Mouse (Mus musculus): ENCODE measurements around the gene Gsc. TPM values are rescaled to one million over a fixed set of nuclear protein-coding genes. Genes with fewer than 3 reads are reported as not detected.
A peak's percentile ranks its signal among the peaks of the same experiment; 100 is the strongest.

Gene Gsc
- polyA plus RNA-seq, 1 experiment from 2014 or later: not detected

DNA sequence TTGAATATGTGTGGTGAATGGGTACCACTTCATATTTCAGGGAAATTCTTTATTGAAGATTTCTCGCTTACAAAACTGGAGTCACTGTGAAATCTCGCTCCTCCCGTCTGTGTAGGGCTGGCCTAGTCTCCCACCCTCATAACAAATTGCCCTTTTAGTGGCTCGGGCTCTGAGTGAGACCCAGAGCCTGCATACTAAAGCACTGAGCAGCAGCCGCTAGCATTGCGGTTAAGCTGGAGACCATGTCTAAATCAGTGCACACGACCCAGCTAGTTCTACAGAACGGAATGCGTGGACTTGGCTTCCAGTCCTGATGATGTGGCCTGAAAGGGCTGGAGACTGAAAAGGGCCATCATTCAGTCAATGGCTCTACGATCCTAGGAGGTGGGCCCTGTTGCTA is 7.9 kb upstream of the Gsc start:
- no peaks in the 10 kb centered on the region for H3K9me3 ChIP-seq (replicated peaks; ENCODE audit: low read length)
- H3K27ac ChIP-seq: no peak overlapping the region
- no peak overlapping the region for H3K4me3 ChIP-seq (replicated peaks; ENCODE audit: low read depth, low read length)
- H3K27me3 ChIP-seq (ENCODE audit: insufficient read depth, low read length): peaks cover 41% of the 10 kb centered on the region
- no peak for ATAC-seq (replicated peaks; ENCODE audit: low FRiP score, low read depth)
- no peak overlapping the region for H3K4me2 ChIP-seq (ENCODE audit: low read length)
- H3K4me1 ChIP-seq (replicated peaks; ENCODE audit: insufficient read depth, low read length): no peaks in the 10 kb centered on the region
- 67% methylated on average over 10 of the region's 10 CpGs for WGBS
- TF ChIP-seq CTCF (IDR thresholded peaks at IDR 0.05; ENCODE audit: low read depth): no peak
- no peaks in the 10 kb centered on the region for H3K36me3 ChIP-seq (ENCODE audit: insufficient read depth, low read length)
- no peak overlapping the region for H3K9ac ChIP-seq (ENCODE audit: low read depth, low read length)
- no peak for DNase-seq (ENCODE audit: low spot score)

- DNase-seq (ENCODE audit: low spot score) (no peak), ATAC-seq (replicated peaks; ENCODE audit: low FRiP score, low read depth) (no peak)
- TF ChIP-seq CTCF (IDR thresholded peaks at IDR 0.05; ENCODE audit: low read depth): no peak
- Histone ChIP-seq H3K4me3 (replicated peaks; ENCODE audit: low read depth, low read length) (no peak overlapping the region), H3K9me3 (replicated peaks; ENCODE audit: low read length) (no peaks in the 10 kb centered on the region), H3K27ac (no peak overlapping the region), H3K4me2 (ENCODE audit: low read length) (no peak overlapping the region), H3K4me1 (replicated peaks; ENCODE audit: insufficient read depth, low read length) (no peaks in the 10 kb centered on the region), H3K36me3 (ENCODE audit: insufficient read depth, low read length) (no peaks in the 10 kb centered on the region), H3K27me3 (ENCODE audit: insufficient read depth, low read length) (peaks cover 61% of the 10 kb centered on the region), H3K9ac (ENCODE audit: low read depth, low read length) (no peak overlapping the region)
- WGBS: 3% methylated on average over 4 of the region's 4 CpGs
These were observed 5.1 kb upstream of the Gsc start for GRCm38 (mm10) chr12:104478193-104478592.

GRCm38 (mm10) chr12:104477501-104477900 is 4.4 kb upstream of the Gsc start:
- no peak overlapping the region for H3K4me2 ChIP-seq (ENCODE audit: low read length)
- peaks cover 67% of the 10 kb centered on the region for H3K27me3 ChIP-seq (ENCODE audit: insufficient read depth, low read length)
- 3% methylated on average over 7 of the region's 7 CpGs for WGBS
- H3K4me1 ChIP-seq (replicated peaks; ENCODE audit: insufficient read depth, low read length): peaks cover 4% of the 10 kb centered on the region; the same call in 1 of the 2 replicates
- H3K4me3 ChIP-seq (replicated peaks; ENCODE audit: low read depth, low read length): no peak overlapping the region
- no peak overlapping the region for H3K27ac ChIP-seq
- ATAC-seq (replicated peaks; ENCODE audit: low FRiP score, low read depth): no peak
- no peak overlapping the region for H3K9ac ChIP-seq (ENCODE audit: low read depth, low read length)
- peak; percentile 20 for DNase-seq (ENCODE audit: low spot score)
- H3K36me3 ChIP-seq (ENCODE audit: insufficient read depth, low read length): no peaks in the 10 kb centered on the region
- TF ChIP-seq CTCF (IDR thresholded peaks at IDR 0.05; ENCODE audit: low read depth): no peak
- H3K9me3 ChIP-seq (replicated peaks; ENCODE audit: low read length): no peaks in the 10 kb centered on the region

DNA sequence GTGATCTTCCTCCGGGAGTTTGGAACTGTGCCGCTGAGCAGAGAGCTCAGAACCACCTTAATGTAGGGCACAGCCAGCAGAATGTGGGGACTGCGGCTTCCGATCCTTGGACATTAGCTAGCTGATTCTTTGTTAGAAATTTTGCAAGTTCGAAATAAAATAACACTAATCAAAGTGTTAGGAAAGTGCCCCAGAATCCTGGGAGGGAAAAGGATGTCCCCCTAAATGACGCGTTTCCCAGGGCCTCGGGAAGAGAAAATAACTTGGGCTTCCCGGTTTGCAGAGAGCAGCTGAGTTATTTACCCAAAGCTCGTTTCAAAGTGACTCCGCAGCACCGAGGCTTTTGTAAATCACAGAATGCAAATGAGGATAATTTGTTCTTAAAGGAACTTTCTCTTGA is 3.9 kb upstream of the Gsc start:
- Histone ChIP-seq H3K9ac (ENCODE audit: low read depth, low read length) (no peak overlapping the region), H3K4me2 (ENCODE audit: low read length) (no peak overlapping the region), H3K4me3 (replicated peaks; ENCODE audit: low read depth, low read length) (no peak overlapping the region), H3K27ac (no peak overlapping the region), H3K4me1 (replicated peaks; ENCODE audit: insufficient read depth, low read length) (peaks cover 5% of the 10 kb centered on the region; the same call in 1 of the 2 replicates), H3K9me3 (replicated peaks; ENCODE audit: low read length) (no peaks in the 10 kb centered on the region), H3K27me3 (ENCODE audit: insufficient read depth, low read length) (peaks cover 71% of the 10 kb centered on the region), H3K36me3 (ENCODE audit: insufficient read depth, low read length) (no peaks in the 10 kb centered on the region)
- DNase-seq (ENCODE audit: low spot score): no peak
- TF ChIP-seq CTCF (IDR thresholded peaks at IDR 0.05; ENCODE audit: low read depth): no peak
- ATAC-seq (replicated peaks; ENCODE audit: low FRiP score, low read depth): no peak
- WGBS: 3% methylated on average over 12 of the region's 12 CpGs

DNA sequence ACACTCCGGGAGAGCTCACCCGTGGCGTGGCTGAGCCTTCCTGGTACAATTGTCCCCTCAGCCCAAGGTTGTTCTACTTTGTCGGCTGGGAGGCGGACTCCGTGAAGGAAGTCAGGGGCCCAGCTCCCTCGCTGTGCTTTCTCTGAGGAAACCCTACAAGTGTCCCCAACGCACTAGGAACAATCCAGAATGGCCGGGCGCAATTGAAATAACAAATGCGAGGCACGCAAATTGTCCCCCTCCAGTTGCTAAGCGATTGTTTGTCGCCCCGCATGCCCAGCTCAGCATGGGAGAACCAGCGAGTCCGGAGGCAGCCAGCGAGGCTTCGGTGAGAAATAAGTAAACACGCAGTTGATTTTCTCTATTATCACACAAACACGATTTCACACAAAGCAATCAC is 2.8 kb upstream of the Gsc start:
- no peak for TF ChIP-seq CTCF (IDR thresholded peaks at IDR 0.05; ENCODE audit: low read depth)
- H3K36me3 ChIP-seq (ENCODE audit: insufficient read depth, low read length): no peaks in the 10 kb centered on the region
- H3K9ac ChIP-seq (ENCODE audit: low read depth, low read length): no peak overlapping the region
- ATAC-seq (replicated peaks; ENCODE audit: low FRiP score, low read depth) (no peak), DNase-seq (ENCODE audit: low spot score) (peak; percentile 4)
- H3K9me3 ChIP-seq (replicated peaks; ENCODE audit: low read length): no peaks in the 10 kb centered on the region
- no peak overlapping the region for H3K4me3 ChIP-seq (replicated peaks; ENCODE audit: low read depth, low read length)
- H3K4me2 ChIP-seq (ENCODE audit: low read length): no peak overlapping the region
- H3K4me1 ChIP-seq (replicated peaks; ENCODE audit: insufficient read depth, low read length): peaks cover 5% of the 10 kb centered on the region; the same call in 1 of the 2 replicates
- WGBS: 1% methylated on average over 21 of the region's 21 CpGs
- H3K27me3 ChIP-seq (ENCODE audit: insufficient read depth, low read length): peaks cover 81% of the 10 kb centered on the region
- H3K27ac ChIP-seq: no peak overlapping the region

DNA sequence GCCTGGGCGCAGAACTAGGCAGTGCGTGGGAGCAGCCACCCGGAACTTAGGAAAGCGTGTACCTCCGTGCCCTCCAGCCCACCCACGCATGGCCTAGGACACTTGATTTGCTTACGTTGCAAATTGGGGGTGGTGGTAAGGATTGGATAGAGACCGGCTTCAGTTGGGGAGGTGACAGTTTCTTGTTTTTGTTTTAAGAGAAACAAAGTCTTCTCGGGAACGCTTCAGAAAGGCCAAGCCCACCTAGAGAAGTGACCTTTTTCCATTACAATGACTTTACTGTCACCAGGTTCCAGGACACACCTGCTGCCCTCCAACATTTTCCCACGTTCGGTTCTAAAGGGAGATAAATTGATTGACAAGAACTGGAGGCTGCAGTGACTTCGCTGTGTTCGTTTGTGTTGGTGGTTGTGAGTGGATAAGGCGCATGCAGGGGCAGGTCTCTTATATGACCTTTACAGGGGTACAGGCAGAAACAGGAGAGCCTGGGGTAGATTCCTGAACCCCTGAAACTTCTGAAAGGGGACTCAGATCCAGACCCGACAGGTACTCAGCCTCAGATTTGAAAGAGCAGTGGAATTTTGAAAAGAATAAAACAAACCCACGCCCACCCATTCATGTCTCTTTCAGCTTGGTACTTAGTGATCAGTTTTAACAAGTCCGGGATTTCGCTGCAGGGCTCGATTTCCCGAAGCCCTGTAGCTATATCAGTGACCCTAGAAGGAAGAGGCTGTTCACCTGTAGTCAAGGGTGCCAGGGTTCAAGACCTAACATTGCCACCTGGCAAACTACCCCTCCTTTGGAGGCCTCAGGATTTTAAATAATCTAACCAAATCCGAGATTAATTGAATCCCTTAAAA is 2.0 kb upstream of the Gsc start:
- DNase-seq (ENCODE audit: low spot score): peak; percentile 16
- Histone ChIP-seq H3K36me3 (ENCODE audit: insufficient read depth, low read length) (no peaks in the 10 kb centered on the region), H3K9me3 (replicated peaks; ENCODE audit: low read length) (no peaks in the 10 kb centered on the region), H3K27me3 (ENCODE audit: insufficient read depth, low read length) (peaks cover 83% of the 10 kb centered on the region), H3K4me2 (ENCODE audit: low read length) (no peak overlapping the region), H3K27ac (no peak overlapping the region), H3K4me3 (replicated peaks; ENCODE audit: low read depth, low read length) (no peak overlapping the region), H3K9ac (ENCODE audit: low read depth, low read length) (no peak overlapping the region), H3K4me1 (replicated peaks; ENCODE audit: insufficient read depth, low read length) (peaks cover 5% of the 10 kb centered on the region; the same call in 1 of the 2 replicates)
- 2% methylated on average over 22 of the region's 22 CpGs for WGBS
- no peak for TF ChIP-seq CTCF (IDR thresholded peaks at IDR 0.05; ENCODE audit: low read depth)
- ATAC-seq (replicated peaks; ENCODE audit: low FRiP score, low read depth): no peak
